Mouse (Mus musculus): ENCODE results near the gene Selenow.

DNA sequence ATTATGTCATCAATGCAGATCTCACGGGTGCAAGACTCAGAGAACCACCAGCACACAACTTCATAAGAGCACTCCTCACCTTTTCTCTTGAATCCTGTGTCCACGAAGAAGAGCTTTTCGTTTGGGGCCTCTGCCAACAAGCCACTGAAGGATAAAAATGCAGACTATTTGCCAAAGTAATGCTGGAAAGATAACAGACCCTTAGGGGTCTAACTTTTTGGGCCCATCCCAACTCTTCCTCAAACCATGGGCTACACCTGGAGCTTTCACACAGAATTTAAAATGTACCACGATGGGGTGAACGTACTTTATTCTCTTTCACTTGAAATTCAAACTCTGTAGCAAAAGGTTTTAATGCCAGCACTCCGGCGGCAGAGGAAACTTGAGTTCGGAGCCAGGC lies 23.0 kb upstream of the Selenow start:
- no peak for TF ChIP-seq POLR2A (IDR thresholded peaks at IDR 0.05; ENCODE audit: low read depth, low read length)
- no peak for TF ChIP-seq CTCF (IDR thresholded peaks at IDR 0.05; ENCODE audit: borderline replicate concordance, insufficient read depth, low read length)

All from embryonic fibroblast, embryonic 13.5 days (primary cell).